8 mouse cellular contexts compared by ENCODE assay signal in the genomic region with DNA sequence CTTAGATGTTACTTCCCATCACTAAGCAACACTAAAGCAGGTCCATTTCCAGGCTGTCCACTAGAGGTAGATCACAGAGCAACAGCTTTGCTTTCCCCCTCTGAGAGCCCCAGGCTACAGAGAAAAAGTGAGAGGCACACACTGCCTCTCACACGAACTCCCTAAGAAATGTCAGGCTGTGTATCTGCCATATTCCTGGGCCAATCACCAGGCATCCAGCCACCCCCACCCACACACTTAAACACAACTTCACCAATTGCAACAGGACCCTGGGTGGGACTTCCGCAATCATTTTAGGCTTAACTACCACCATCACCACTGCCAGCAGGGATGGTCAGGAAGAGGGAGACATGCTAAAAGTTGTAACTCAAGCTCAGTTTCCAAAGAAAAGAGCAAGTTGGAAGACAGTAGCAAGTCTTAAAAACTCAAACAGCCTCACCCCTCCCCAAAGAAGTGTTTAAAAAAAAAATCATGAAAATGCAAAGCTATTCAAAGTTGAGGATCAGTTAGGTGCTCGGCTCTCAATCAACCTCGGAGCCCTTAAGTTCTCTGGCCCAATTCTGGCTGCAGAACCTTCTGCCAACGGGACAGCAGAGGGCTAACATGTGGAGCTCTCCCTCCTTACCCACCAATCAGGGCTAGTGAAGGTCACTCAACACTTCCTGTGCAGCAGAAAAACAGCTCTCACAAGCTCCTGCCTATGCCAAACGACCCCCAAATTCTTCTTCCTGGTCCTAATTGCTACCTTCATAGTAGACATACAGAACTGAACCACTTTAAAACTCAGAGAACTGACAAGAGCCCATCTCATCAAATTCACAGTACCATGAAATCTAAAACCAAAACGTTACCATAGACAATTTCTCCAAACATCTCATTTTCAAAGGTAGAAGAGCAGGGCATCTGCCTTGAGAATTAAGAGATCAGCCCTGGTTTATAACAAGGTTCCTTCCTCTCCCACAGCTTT. TPM values are rescaled to one million over a fixed set of nuclear protein-coding genes. Genes with fewer than 3 reads are reported as not detected.
DNase-seq lines count a peak whose midpoint lies in the region; ATAC-seq and TF ChIP-seq lines count a peak whose summit lies in the region.

No protein-coding gene starts in this region.

- TF ChIP-seq CTCF in E14TG2a.4 (conservative IDR thresholded peaks at IDR 0.05; ENCODE audit: low read length), result no peak
- peak; percentile 24 for TF ChIP-seq CTCF in heart, postnatal 0 days (IDR thresholded peaks at IDR 0.05; ENCODE audit: low read depth)
- TF ChIP-seq CTCF in thymus, adult 2 months (IDR thresholded peaks at IDR 0.05; ENCODE audit: borderline replicate concordance, control insufficient read depth, extremely low read depth, insufficient read depth, low read length, poor library complexity), result no peak

- H3K9ac ChIP-seq in forebrain, embryonic 12.5 days, result peak overlapping the region; percentile 87
- peak overlapping the region; percentile 86 for H3K9ac ChIP-seq in heart, postnatal 0 days (replicated peaks; ENCODE audit: low read depth, low read length)
- H3K9ac ChIP-seq in liver, embryonic 16.5 days (ENCODE audit: low read depth, low read length), result peak overlapping the region; percentile 98
- peak overlapping the region; percentile 97 for H3K9ac ChIP-seq in neural tube, embryonic 13.5 days

- H3K4me1 ChIP-seq in E14TG2a.4 (replicated peaks; ENCODE audit: low read depth, low read length), result peaks cover 79% of the 10 kb centered on the region
- peaks cover 14% of the 10 kb centered on the region for H3K4me1 ChIP-seq in brown adipose tissue, adult 24 weeks (ENCODE audit: control insufficient read depth, insufficient read depth, insufficient read length, low read length)
- H3K4me1 ChIP-seq in forebrain, embryonic 12.5 days, result peaks cover 58% of the 10 kb centered on the region
- peaks cover 19% of the 10 kb centered on the region for H3K4me1 ChIP-seq in heart, postnatal 0 days (ENCODE audit: control insufficient read depth, insufficient read depth)
- peaks cover 57% of the 10 kb centered on the region for H3K4me1 ChIP-seq in liver, embryonic 16.5 days (ENCODE audit: control insufficient read depth, low read depth, low read length)
- peaks cover 67% of the 10 kb centered on the region for H3K4me1 ChIP-seq in neural tube, embryonic 13.5 days (replicated peaks)
- H3K4me1 ChIP-seq in thymus, adult 2 months (replicated peaks; ENCODE audit: control insufficient read depth, insufficient read depth, low read length), result peaks cover 25% of the 10 kb centered on the region

- H3K27me3 ChIP-seq in E14TG2a.4 (ENCODE audit: insufficient read depth, low read length), result no peaks in the 10 kb centered on the region
- H3K27me3 ChIP-seq in forebrain, embryonic 12.5 days, result no peaks in the 10 kb centered on the region
- H3K27me3 ChIP-seq in heart, postnatal 0 days (ENCODE audit: control insufficient read depth, insufficient read depth, low read length), result no peaks in the 10 kb centered on the region
- no peaks in the 10 kb centered on the region for H3K27me3 ChIP-seq in liver, embryonic 16.5 days (ENCODE audit: control insufficient read depth, insufficient read depth, low read depth, low read length)
- no peaks in the 10 kb centered on the region for H3K27me3 ChIP-seq in neural tube, embryonic 13.5 days
- no peaks in the 10 kb centered on the region for H3K27me3 ChIP-seq in thymus, adult 2 months (ENCODE audit: control insufficient read depth, insufficient read depth, low read length)

- peak overlapping the region; percentile 97 for H3K4me3 ChIP-seq in E14TG2a.4 (replicated peaks; ENCODE audit: low read length)
- peak overlapping the region; percentile 95 for H3K4me3 ChIP-seq in brown adipose tissue, adult 24 weeks (ENCODE audit: insufficient read depth, low read depth, low read length)
- H3K4me3 ChIP-seq in forebrain, embryonic 12.5 days (replicated peaks), result peak overlapping the region; percentile 92
- H3K4me3 ChIP-seq in heart, postnatal 0 days (ENCODE audit: low read depth, low read length), result peak overlapping the region; percentile 91
- H3K4me3 ChIP-seq in liver, embryonic 16.5 days (ENCODE audit: low read depth, low read length), result peak overlapping the region; percentile 96
- peak overlapping the region; percentile 94 for H3K4me3 ChIP-seq in neural tube, embryonic 13.5 days
- peak overlapping the region; percentile 45 for H3K4me3 ChIP-seq in thymus, adult 2 months (ENCODE audit: control insufficient read depth, insufficient read depth, low read length)

- no peak for TF ChIP-seq EP300 in heart, postnatal 0 days (IDR thresholded peaks at IDR 0.05; ENCODE audit: low read depth)

- H3K4me2 ChIP-seq in forebrain, embryonic 12.5 days, result peak overlapping the region; percentile 99
- peak overlapping the region; percentile 91 for H3K4me2 ChIP-seq in heart, postnatal 0 days (ENCODE audit: low read depth, low read length)
- peak overlapping the region; percentile 93 for H3K4me2 ChIP-seq in liver, embryonic 16.5 days (ENCODE audit: low read depth, low read length)
- H3K4me2 ChIP-seq in neural tube, embryonic 13.5 days, result peak overlapping the region; percentile 98

- H3K9me3 ChIP-seq in E14TG2a.4 (ENCODE audit: low read length), result no peaks in the 10 kb centered on the region
- no peaks in the 10 kb centered on the region for H3K9me3 ChIP-seq in forebrain, embryonic 12.5 days
- no peaks in the 10 kb centered on the region for H3K9me3 ChIP-seq in heart, postnatal 0 days (replicated peaks; ENCODE audit: control insufficient read depth, low read length)
- no peaks in the 10 kb centered on the region for H3K9me3 ChIP-seq in liver, embryonic 16.5 days (replicated peaks; ENCODE audit: control insufficient read depth, low read length)
- H3K9me3 ChIP-seq in neural tube, embryonic 13.5 days, result no peaks in the 10 kb centered on the region

- DNase-seq in heart, postnatal 0 days (ENCODE audit: low spot score), result peak; percentile 85
- peak; percentile 68 to 72 for DNase-seq in kidney, postnatal 36 days
- peak; percentile 72 for DNase-seq in thymus, adult 2 months

- WGBS in forebrain, embryonic 12.5 days, result 26% methylated on average over 7 of the region's 7 CpGs
- WGBS in heart, postnatal 0 days, result 5% methylated on average over 7 of the region's 7 CpGs
- 9% methylated on average over 7 of the region's 7 CpGs for WGBS in liver, embryonic 16.5 days (ENCODE audit: insufficient replicate concordance)
- WGBS in neural tube, embryonic 13.5 days, result 19% methylated on average over 7 of the region's 7 CpGs
- 5% methylated on average over 7 of the region's 7 CpGs for WGBS in thymus, adult 2 months

- ATAC-seq in forebrain, embryonic 12.5 days (ENCODE audit: low FRiP score), result no peak
- ATAC-seq in heart, postnatal 0 days (ENCODE audit: insufficient read depth, low read depth), result peak; percentile 59
- peak; percentile 14 for ATAC-seq in liver, embryonic 16.5 days (ENCODE audit: low read depth)
- no peak for ATAC-seq in neural tube, embryonic 13.5 days (ENCODE audit: low read depth)

- peak overlapping the region; percentile 91 for H3K27ac ChIP-seq in brown adipose tissue, adult 24 weeks (replicated peaks; ENCODE audit: low read depth, low read length)
- H3K27ac ChIP-seq in forebrain, embryonic 12.5 days, result peak overlapping the region; percentile 94
- peak overlapping the region; percentile 99 for H3K27ac ChIP-seq in heart, postnatal 0 days (ENCODE audit: low read depth)
- peak overlapping the region; percentile 95 for H3K27ac ChIP-seq in liver, embryonic 16.5 days (ENCODE audit: low read length)
- peak overlapping the region; percentile 47 for H3K27ac ChIP-seq in neural tube, embryonic 13.5 days (replicated peaks)
- peak overlapping the region; percentile 62 for H3K27ac ChIP-seq in thymus, adult 2 months (ENCODE audit: control insufficient read depth, insufficient read depth, low read length)

- peaks cover 30% of the 10 kb centered on the region for H3K36me3 ChIP-seq in E14TG2a.4 (ENCODE audit: insufficient read depth, low read length)
- H3K36me3 ChIP-seq in forebrain, embryonic 12.5 days (replicated peaks), result no peaks in the 10 kb centered on the region
- peaks cover 4% of the 10 kb centered on the region; the same call in 1 of the 2 replicates for H3K36me3 ChIP-seq in heart, postnatal 0 days (replicated peaks; ENCODE audit: control insufficient read depth, insufficient read depth, low read length)
- H3K36me3 ChIP-seq in liver, embryonic 16.5 days (ENCODE audit: control insufficient read depth, insufficient read depth), result no peaks in the 10 kb centered on the region
- H3K36me3 ChIP-seq in neural tube, embryonic 13.5 days, result no peaks in the 10 kb centered on the region
- H3K36me3 ChIP-seq in thymus, adult 2 months (ENCODE audit: control insufficient read depth, insufficient read depth, low read length), result no peaks in the 10 kb centered on the region

- no peak for TF ChIP-seq POLR2A in thymus, adult 2 months (IDR thresholded peaks at IDR 0.05; ENCODE audit: control insufficient read depth, extremely low read depth, insufficient read depth, low read length, poor library complexity)

RNA-seq across cellular contexts. Expression of a gene that starts 2.0 kb away (rescaled TPM):
- polyA plus RNA-seq in brown adipose tissue, adult 24 weeks (2012; ENCODE audit: insufficient read depth, insufficient read length, missing spikeins), result 68.3 and 68.5 TPM in 2 replicates
- 18.2 and 18.5 TPM in 2 replicates for polyA plus RNA-seq in forebrain, embryonic 12.5 days (2016; fragmentation: Nextera tagmentation; extraction: Ambion mirVana)
- total RNA-seq in heart, postnatal 0 days (2014; rRNA removed; ENCODE audit: low replicate concordance), result 110 and 112 TPM in 2 replicates
- 13.4 and 13.9 TPM in 2 replicates for polyA plus RNA-seq in heart, postnatal 0 days (2015; fragmentation: Nextera tagmentation; extraction: Ambion mirVana)
- 11.5 and 12.0 TPM in 2 replicates for polyA plus RNA-seq in liver, embryonic 16.5 days (2015; fragmentation: Nextera tagmentation; extraction: Ambion mirVana)
- polyA plus RNA-seq in neural tube, embryonic 13.5 days (2015; fragmentation: Nextera tagmentation; extraction: Ambion mirVana), result 13.2 and 13.7 TPM in 2 replicates
- polyA plus RNA-seq in thymus, adult 2 months (2012; rRNA removed), result 120 and 142 TPM in 2 replicates

Comparison
In these comparisons a context has a peak if more than half of its experiments do, and no peak if none do; other contexts are left out.
1. H3K4me3 ChIP-seq: peak in every context shown above with its lines; median percentile 97 in E14TG2a.4; 96 in liver, embryonic 16.5 days; 95 in brown adipose tissue, adult 24 weeks; 94 in neural tube, embryonic 13.5 days; 92 in forebrain, embryonic 12.5 days; 91 in heart, postnatal 0 days; 45 in thymus, adult 2 months.
2. H3K27ac ChIP-seq: peak in every context shown above with its lines; median percentile 99 in heart, postnatal 0 days; 95 in liver, embryonic 16.5 days; 94 in forebrain, embryonic 12.5 days; 91 in brown adipose tissue, adult 24 weeks; 62 in thymus, adult 2 months; 47 in neural tube, embryonic 13.5 days.
3. ATAC-seq: peak in heart, postnatal 0 days (single experiment) and liver, embryonic 16.5 days (single experiment); none in forebrain, embryonic 12.5 days (single experiment) and neural tube, embryonic 13.5 days (single experiment).
4. Peak in every context shown above with its lines, with median percentiles within 50 percentile points of each other: H3K4me2 ChIP-seq, H3K9ac ChIP-seq and DNase-seq.